Mouse (Mus musculus): ENCODE measurements at regions not wholly inside any gene's neighbourhood (a gene's known extent, or its start where the extent isn't known, plus 50 kb on each side); places are given as distances from the start of the nearest gene placed in this dataset.

- no peak for DNase-seq
These were observed 114.7 kb upstream of the Sp4 start for GRCm38 (mm10) chr12:118415956-118416355.

GRCm38 (mm10) chr12:118411767-118412430 is 110.7 kb upstream of the Sp4 start:
- DNase-seq, result no peak

GRCm38 (mm10) chr12:118410917-118411316 is 109.7 kb upstream of the Sp4 start:
- no peak for DNase-seq

- no peak for DNase-seq
These were observed 103.9 kb upstream of the Sp4 start for GRCm38 (mm10) chr12:118405135-118405534.

- DNase-seq, result no peak
These were observed 102.9 kb upstream of the Sp4 start for GRCm38 (mm10) chr12:118404171-118404570.

GRCm38 (mm10) chr12:118403519-118404087 is 102.4 kb upstream of the Sp4 start:
- no peak for DNase-seq

- no peak for DNase-seq
These were observed 100.1 kb upstream of the Sp4 start for GRCm38 (mm10) chr12:118401377-118401776.

- no peak for DNase-seq
These were observed 90.4 kb upstream of the Sp4 start for GRCm38 (mm10) chr12:118391654-118392053.

GRCm38 (mm10) chr12:118381013-118381412 is 79.8 kb upstream of the Sp4 start:
- DNase-seq, result no peak

- DNase-seq, result no peak
These were observed 76.7 kb upstream of the Sp4 start for GRCm38 (mm10) chr12:118377898-118378297.

GRCm38 (mm10) chr12:118376521-118377493 is 75.6 kb upstream of the Sp4 start:
- DNase-seq, result peak in 1 of 2 experiments; percentile 2

- no peak for DNase-seq
These were observed 72.0 kb upstream of the Sp4 start for GRCm38 (mm10) chr12:118373250-118373649.

GRCm38 (mm10) chr12:118371905-118372304 is 70.7 kb upstream of the Sp4 start:
- DNase-seq, result no peak

GRCm38 (mm10) chr12:118367307-118368076 is 66.3 kb upstream of the Sp4 start:
- no peak for DNase-seq

- no peak for DNase-seq
These were observed 51.6 kb upstream of the Sp4 start for GRCm38 (mm10) chr12:118352866-118353265.

GRCm38 (mm10) chr12:118351421-118351820 is 50.2 kb upstream of the Sp4 start:
- no peak for DNase-seq

Data from adrenal gland, postnatal 36 days (tissue).